ENCODE assay signal across 12 mouse cellular contexts in genomic region chr7:64179310-64179709, GRCm38 (mm10). TPM values are rescaled to one million over a fixed set of nuclear protein-coding genes. Genes with fewer than 3 reads are reported as not detected.
DNase-seq lines count a peak whose midpoint lies in the region; ATAC-seq and TF ChIP-seq lines count a peak whose summit lies in the region.
"Had no signal": no experiment of that assay in that cellular context is flagged by ENCODE, and none has a peak within 500 bp of the region (broad histone marks: within the 10 kb centered on the region; RNA-seq: fewer than 3 reads in every experiment).

No protein-coding gene starts in this region.

- TF ChIP-seq POLR2A in ES-Bruce4 (IDR thresholded peaks at IDR 0.05; ENCODE audit: insufficient read depth, low read length): no peak

- H3K4me3 ChIP-seq in hindbrain, postnatal 0 days (ENCODE audit: low read length): no peak overlapping the region
- H3K4me3 ChIP-seq in hindbrain, embryonic 12.5 days: no peak overlapping the region
- H3K4me3 ChIP-seq in ES-Bruce4 (ENCODE audit: low read depth, low read length): no peak overlapping the region
- no peak overlapping the region for H3K4me3 ChIP-seq in hindbrain, embryonic 10.5 days
- H3K4me3 ChIP-seq: embryonic facial prominence, embryonic 10.5 days; limb, embryonic 10.5 days; megakaryocyte, embryonic 14.5 days had no signal

- no peak for DNase-seq in hindbrain, postnatal 0 days (ENCODE audit: low spot score)
- DNase-seq in 3T3-L1 (ENCODE audit: low read depth, low spot score): peak; percentile 45
- DNase-seq in heart, postnatal 25 days (ENCODE audit: low spot score): peak; percentile 43
- no peak for DNase-seq in ovary, postnatal 14 days (ENCODE audit: low spot score)
- DNase-seq in hindbrain, embryonic 10.5 days (ENCODE audit: low spot score): no peak

- TF ChIP-seq EP300 in ES-Bruce4 (IDR thresholded peaks at IDR 0.05; ENCODE audit: insufficient read depth, low read depth, low read length): no peak

- no peak overlapping the region for H3K4me2 ChIP-seq in hindbrain, postnatal 0 days (ENCODE audit: low read depth, low read length)
- H3K4me2 ChIP-seq in hindbrain, embryonic 12.5 days (replicated peaks): no peak overlapping the region

- WGBS in hindbrain, postnatal 0 days: 88% methylated on average over 4 of the region's 4 CpGs
- 82% methylated on average over 4 of the region's 4 CpGs for WGBS in hindbrain, embryonic 12.5 days
- WGBS in hindbrain, embryonic 10.5 days: 88% methylated on average over 4 of the region's 4 CpGs

- H3K27me3 ChIP-seq in hindbrain, postnatal 0 days (ENCODE audit: insufficient read depth, low read length): no peaks in the 10 kb centered on the region
- no peaks in the 10 kb centered on the region for H3K27me3 ChIP-seq in hindbrain, embryonic 12.5 days
- no peaks in the 10 kb centered on the region for H3K27me3 ChIP-seq in ES-Bruce4 (ENCODE audit: control insufficient read depth, insufficient read depth, low read length, poor library complexity, severe bottlenecking)
- H3K27me3 ChIP-seq in hindbrain, embryonic 10.5 days (ENCODE audit: insufficient read depth, poor library complexity, severe bottlenecking): peaks cover 4% of the 10 kb centered on the region; the same call in 1 of the 2 replicates

- ATAC-seq in hindbrain, postnatal 0 days: no peak
- ATAC-seq in hindbrain, embryonic 12.5 days (ENCODE audit: low FRiP score): no peak
- no peak for ATAC-seq in inflammation-experienced regulatory T-cells, adult 6 months

- H3K27ac ChIP-seq in hindbrain, postnatal 0 days: no peak overlapping the region
- no peak overlapping the region for H3K27ac ChIP-seq in hindbrain, embryonic 12.5 days
- H3K27ac ChIP-seq in ES-Bruce4 (ENCODE audit: insufficient read depth, low read length): no peak overlapping the region
- H3K27ac ChIP-seq in hindbrain, embryonic 10.5 days: no peak overlapping the region
- H3K27ac ChIP-seq: embryonic facial prominence, embryonic 10.5 days; limb, embryonic 10.5 days had no signal

- TF ChIP-seq CTCF in hindbrain, postnatal 0 days (IDR thresholded peaks at IDR 0.05; ENCODE audit: low read depth): peak; percentile 42
- peak; percentile 35 for TF ChIP-seq CTCF in ES-Bruce4 (IDR thresholded peaks at IDR 0.05; ENCODE audit: low read depth, low read length)

- H3K9me3 ChIP-seq in hindbrain, postnatal 0 days (ENCODE audit: low read length): no peaks in the 10 kb centered on the region
- H3K9me3 ChIP-seq in hindbrain, embryonic 12.5 days (replicated peaks): no peaks in the 10 kb centered on the region
- H3K9me3 ChIP-seq in ES-Bruce4 (replicated peaks; ENCODE audit: control insufficient read depth, insufficient read depth, low read length, poor library complexity, severe bottlenecking): no peaks in the 10 kb centered on the region
- H3K9me3 ChIP-seq in hindbrain, embryonic 10.5 days: no peaks in the 10 kb centered on the region
- H3K9me3 ChIP-seq: embryonic facial prominence, embryonic 10.5 days; G1E; limb, embryonic 10.5 days; megakaryocyte, embryonic 14.5 days had no signal

- no peaks in the 10 kb centered on the region for H3K36me3 ChIP-seq in hindbrain, postnatal 0 days (ENCODE audit: insufficient read depth, low read length)
- no peaks in the 10 kb centered on the region for H3K36me3 ChIP-seq in hindbrain, embryonic 12.5 days
- H3K36me3 ChIP-seq in ES-Bruce4 (ENCODE audit: control insufficient read depth, insufficient read depth, low read length, poor library complexity, severe bottlenecking): no peaks in the 10 kb centered on the region
- no peaks in the 10 kb centered on the region for H3K36me3 ChIP-seq in hindbrain, embryonic 10.5 days
- H3K36me3 ChIP-seq: embryonic facial prominence, embryonic 10.5 days; G1E; limb, embryonic 10.5 days had no signal

- no peaks in the 10 kb centered on the region for H3K4me1 ChIP-seq in hindbrain, postnatal 0 days (ENCODE audit: insufficient read depth, low read length)
- no peaks in the 10 kb centered on the region for H3K4me1 ChIP-seq in hindbrain, embryonic 12.5 days
- no peaks in the 10 kb centered on the region for H3K4me1 ChIP-seq in ES-Bruce4 (ENCODE audit: control insufficient read depth, insufficient read depth, low read length)
- H3K4me1 ChIP-seq in hindbrain, embryonic 10.5 days (replicated peaks): no peaks in the 10 kb centered on the region
- H3K4me1 ChIP-seq: embryonic facial prominence, embryonic 10.5 days; limb, embryonic 10.5 days; megakaryocyte, embryonic 14.5 days had no signal

- H3K9ac ChIP-seq in hindbrain, postnatal 0 days (replicated peaks; ENCODE audit: low read length): no peak overlapping the region
- no peak overlapping the region for H3K9ac ChIP-seq in hindbrain, embryonic 12.5 days
- H3K9ac ChIP-seq in ES-Bruce4 (ENCODE audit: low read depth, poor library complexity, severe bottlenecking): no peak overlapping the region

- intact Hi-C loops in heart, postnatal 25 days (cut with DNase I): no loop called here

RNA-seq across cellular contexts. Expression of gene Trpm1, which starts 25.7 kb away (rescaled TPM):
- total RNA-seq in hindbrain, postnatal 0 days (2014; rRNA removed): 0.16 TPM in 1 of 2 replicates, not detected in the other
- 0.26 and 0.33 TPM in 2 replicates for polyA plus RNA-seq in hindbrain, postnatal 0 days (2015; fragmentation: Nextera tagmentation; extraction: Ambion mirVana)
- polyA plus RNA-seq in hindbrain, embryonic 12.5 days (2016; fragmentation: Nextera tagmentation; extraction: Ambion mirVana): 0.31 and 0.43 TPM in 2 replicates
- polyA plus RNA-seq in ES-Bruce4 (2011; ENCODE audit: insufficient read depth, insufficient read length, low read depth, missing spikeins): 1.5 and 2.4 TPM in 2 replicates
- total RNA-seq in heart, postnatal 25 days (2021): not detected
- 2.0 and 6.1 TPM in 2 replicates for polyA plus RNA-seq in hindbrain, embryonic 10.5 days (2016; fragmentation: Nextera tagmentation; extraction: Ambion mirVana)
- polyA plus RNA-seq in inflammation-experienced regulatory T-cells, adult 6 months (2017; shearing (Covaris generic)): 1 to 10 TPM; 1.5 to 5.2 (median 4.6) TPM
- polyA plus RNA-seq: G1E had no signal

Comparison
In these comparisons a context has a peak if more than half of its experiments do, and no peak if none do; other contexts are left out.
1. DNase-seq: peak in 3T3-L1 (single experiment) and heart, postnatal 25 days (single experiment); none in hindbrain, postnatal 0 days (single experiment), ovary, postnatal 14 days (single experiment) and hindbrain, embryonic 10.5 days (single experiment).